Mouse (Mus musculus): ENCODE data around the gene Prrx2. TPM values are rescaled to one million over a fixed set of nuclear protein-coding genes. Genes with fewer than 3 reads are reported as not detected.
"Not testable (repeated sequence)": the region's sequence is repeated elsewhere in the genome, so short reads cannot be mapped to it uniquely, and the experiment has no call there.

Gene Prrx2
- total RNA-seq, 2 experiments from 2014 or later = 1.8 to 2.7 TPM

GRCm38 (mm10) chr2:30926381-30926780 is 91.6 kb downstream of the Prrx2 start:
- intact Hi-C loops (cut with DNase I) = no loop called here
- no peak for DNase-seq (ENCODE audit: extremely low spot score in 1 of 2, low spot score in 2 of 2)

GRCm38 (mm10) chr2:30927151-30927781 is 92.5 kb downstream of the Prrx2 start:
- DNase-seq (ENCODE audit: extremely low spot score in 1 of 2, low spot score in 2 of 2) = peak in 1 of 2 experiments; percentile 59

GRCm38 (mm10) chr2:30927844-30928628 is 93.3 kb downstream of the Prrx2 start:
- intact Hi-C loops (cut with DNase I) = no loop called here
- DNase-seq (ENCODE audit: extremely low spot score in 1 of 2, low spot score in 2 of 2) = peak; percentile 73 to 88

More at GRCm38 (mm10) chr2:30927151-30927781, 92.5 kb downstream of the Prrx2 start:
- intact Hi-C loops (cut with DNase I) = no loop called here

GRCm38 (mm10) chr2:30928893-30929482 is 94.2 kb downstream of the Prrx2 start:
- DNase-seq (ENCODE audit: extremely low spot score in 1 of 2, low spot score in 2 of 2) = no peak
- intact Hi-C loops (cut with DNase I) = no loop called here

- intact Hi-C loops (cut with DNase I) = loop anchor here (5.0 kb wide), 4 partner anchors 37 to 487 kb away; no protein-coding TSS in a partner anchor
- peak; percentile 71 to 84 for DNase-seq (ENCODE audit: extremely low spot score in 1 of 2, low spot score in 2 of 2)
Observed at GRCm38 (mm10) chr2:30929483-30930045, 94.8 kb downstream of the Prrx2 start, which contains the start of gene Ptges. Gene Ptges, minus strand, starts transcription at chr2:30929863.

- DNase-seq (ENCODE audit: extremely low spot score in 1 of 2, low spot score in 2 of 2) = not testable (repeated sequence)
- intact Hi-C loops (cut with DNase I) = loop anchor here (5.0 kb wide), 4 partner anchors 39 to 489 kb away; no protein-coding TSS in a partner anchor
Observed at GRCm38 (mm10) chr2:30930846-30931245, 96.1 kb downstream of the Prrx2 start.

Other genes starting within 250 kb of the Prrx2 start
- 1 to 10 TPM; 3.1 to 4.8 TPM for gene Cstad, start 239.9 kb upstream of the Prrx2 start, total RNA-seq (2021)
- gene 1700001O22Rik, start 31.3 kb upstream of the Prrx2 start, total RNA-seq (2021) = 1 to 10 TPM; 2.1 to 2.3 TPM
- 10 to 100 TPM; 49.6 to 52.9 TPM for gene Ntmt1, start 27.1 kb upstream of the Prrx2 start, total RNA-seq (2021)
- gene Asb6, start 4.6 kb upstream of the Prrx2 start, total RNA-seq (2021) = 10 to 100 TPM; 32.1 to 32.9 TPM
- 1 to 10 TPM; 4.2 to 6.2 TPM for gene Ptges, start 94.9 kb downstream of the Prrx2 start, total RNA-seq (2021)
- 10 to 100 TPM; 27.6 to 31.2 TPM for gene Tor1b, start 118.0 kb downstream of the Prrx2 start, total RNA-seq (2021)
- gene Tor1a, start 133.0 kb downstream of the Prrx2 start, total RNA-seq (2021) = 10 to 100 TPM; 44.5 to 44.7 TPM
- gene BC005624, start 147.2 kb downstream of the Prrx2 start, total RNA-seq (2021) = 10 to 100 TPM; 50.7 to 53.3 TPM
- 10 to 100 TPM; 57.6 to 65.9 TPM for gene Usp20, start 147.3 kb downstream of the Prrx2 start, total RNA-seq (2021)

Data from left cerebral cortex, postnatal 10 days (tissue).